Mouse (Mus musculus): Measurements from ENCODE around the gene Hirip3.

The Hirip3 gene

GRCm38 (mm10) chr7:126905590-126905989, 43.8 kb downstream of the Hirip3 start:
- no peak for DNase-seq (ENCODE audit: extremely low spot score)

DNA sequence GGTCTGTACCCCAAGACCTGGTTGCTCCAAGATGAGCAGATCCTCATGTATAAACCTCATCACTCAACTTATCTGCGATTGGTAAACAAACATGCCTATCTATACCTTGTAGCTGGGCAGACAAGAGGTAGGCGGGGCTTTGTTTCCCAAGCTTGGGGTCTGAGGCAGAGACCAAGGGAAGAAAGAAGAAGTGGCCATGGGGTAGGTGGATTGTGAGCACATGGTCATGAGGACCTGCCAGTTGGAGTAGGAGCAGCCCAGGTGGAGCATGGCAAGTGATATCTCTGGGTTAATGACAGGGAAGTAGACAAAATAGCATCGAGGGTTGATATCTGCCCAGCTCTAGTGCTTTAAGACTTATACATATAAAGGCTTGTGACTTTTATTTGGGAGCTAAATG, 53.1 kb downstream of the Hirip3 start:
- DNase-seq (ENCODE audit: extremely low spot score) = no peak

All from embryo, embryonic 9.5 days (tissue).